Mouse (Mus musculus) forebrain, embryonic 16.5 days (tissue): ENCODE measurements around the gene Sh2d7. TPM values are rescaled to one million over a fixed set of nuclear protein-coding genes. Genes with fewer than 3 reads are reported as not detected.
A peak's percentile ranks its signal among the peaks of the same experiment; 100 is the strongest.
"Not testable (repeated sequence)": the region's sequence is repeated elsewhere in the genome, so short reads cannot be mapped to it uniquely, and the experiment has no call there.

Experiments used
- ATAC-seq: fragments of 200-750 bp; cut with Nextera tagmentation; 2 replicates; pipeline ENCODE4 v1.8.0; 2017; ENCODE audit warnings: mild to moderate bottlenecking, moderate library complexity
- H3K27ac ChIP-seq: fragments of 300-500 bp; sonication (generic); 2 replicates; pipeline ENCODE4 v1.5.1; 2014; ENCODE audit warnings: low read length, control low read depth
- H3K27me3 ChIP-seq: fragments of 300-500 bp; sonication (generic); replicated peaks from 2 replicates; pipeline ENCODE4 v1.6.1; 2014; ENCODE audit warnings: low read length; ENCODE audit not compliant: control insufficient read depth, insufficient read depth
- H3K36me3 ChIP-seq: fragments of 300-500 bp; sonication (generic); 2 replicates; pipeline ENCODE4 v1.6.1; 2014; ENCODE audit not compliant: control insufficient read depth, insufficient read depth
- H3K4me1 ChIP-seq: fragments of 300-500 bp; sonication (generic); replicated peaks from 2 replicates; pipeline ENCODE4 v1.6.1; 2014; ENCODE audit warnings: low read length; ENCODE audit not compliant: control insufficient read depth, insufficient read depth
- H3K4me2 ChIP-seq: fragments of 300-500 bp; sonication (generic); 2 replicates; pipeline ENCODE4 v1.6.1; 2014; ENCODE audit warnings: mild to moderate bottlenecking, low read length, control low read depth
- H3K4me3 ChIP-seq: fragments of 300-500 bp; sonication (generic); replicated peaks from 2 replicates; pipeline ENCODE4 v1.5.1; 2014; ENCODE audit warnings: mild to moderate bottlenecking, low read length, control low read depth
- H3K9ac ChIP-seq: fragments of 300-500 bp; sonication (generic); replicated peaks from 2 replicates; pipeline ENCODE4 v1.6.1; 2014; ENCODE audit warnings: low read depth, low read length, control low read depth
- H3K9me3 ChIP-seq: fragments of 300-500 bp; sonication (generic); 2 replicates; pipeline ENCODE4 v1.6.1; 2016; ENCODE audit warnings: low read length; ENCODE audit not compliant: control insufficient read depth
- WGBS: fragments of 180-500 bp; shearing (Covaris S2); extraction: QIAGEN DNeasy Blood & Tissue Kit; methylation state at CpG from one replicate; pipeline ENCODE4 v1.1.7; 2014; 5-methylcytosine and 5-hydroxymethylcytosine counted together
- polyA plus RNA-seq: library from polyadenylated mRNA; unstranded; fragments of >200 nt; fragmentation: Nextera tagmentation; extraction: Ambion mirVana; gene quantifications from 2 replicates; pipeline ENCODE4 v1.2.1, GENCODE M21; 2015

Gene Sh2d7
- polyA plus RNA-seq, 1 experiment from 2014 or later = 0.16 TPM

GRCm38 (mm10) chr9:54558731-54559130 lies 19.9 kb downstream of the Sh2d7 start:
- H3K27ac ChIP-seq = no peak overlapping the region
- H3K27me3 ChIP-seq = no peaks in the 10 kb centered on the region
- no peak for ATAC-seq
- no peaks in the 10 kb centered on the region for H3K36me3 ChIP-seq
- H3K4me3 ChIP-seq = no peak overlapping the region
- H3K4me2 ChIP-seq = no peak overlapping the region
- peaks cover 9% of the 10 kb centered on the region; the same call in 1 of the 2 replicates for H3K4me1 ChIP-seq
- 81% methylated on average over 8 of the region's 8 CpGs for WGBS
- no peaks in the 10 kb centered on the region for H3K9me3 ChIP-seq
- no peak overlapping the region for H3K9ac ChIP-seq

GRCm38 (mm10) chr9:54559771-54560471 lies 21.1 kb downstream of the Sh2d7 start, which contains the start of gene Cib2:
Cib2 (minus strand) TSS chr9:54560218.
- Histone ChIP-seq H3K4me2 (peak within 1 kb of the TSS; percentile 69), H3K9ac (peak within 1 kb of the TSS; percentile 66), H3K9me3 (no peaks in the 10 kb centered on the region), H3K27me3 (no peaks in the 10 kb centered on the region), H3K27ac (no peak within 1 kb of the TSS), H3K4me3 (peak within 1 kb of the TSS; percentile 58), H3K36me3 (no peaks in the 10 kb centered on the region), H3K4me1 (peaks cover 9% of the 10 kb centered on the region; the same call in 1 of the 2 replicates)
- WGBS = 2% methylated on average over 50 of the region's 54 CpGs
- peak; percentile 98 for ATAC-seq

GRCm38 (mm10) chr9:54560831-54561601 lies 22.2 kb downstream of the Sh2d7 start:
- 92% methylated on average over 8 of the region's 8 CpGs for WGBS
- H3K4me3 ChIP-seq = no peak overlapping the region
- H3K36me3 ChIP-seq = no peaks in the 10 kb centered on the region
- H3K27me3 ChIP-seq = no peaks in the 10 kb centered on the region
- no peaks in the 10 kb centered on the region for H3K9me3 ChIP-seq
- H3K27ac ChIP-seq = no peak overlapping the region
- no peak for ATAC-seq
- no peak overlapping the region for H3K4me2 ChIP-seq
- peaks cover 9% of the 10 kb centered on the region; the same call in 1 of the 2 replicates for H3K4me1 ChIP-seq
- no peak overlapping the region for H3K9ac ChIP-seq

- Histone ChIP-seq H3K36me3 (no peaks in the 10 kb centered on the region), H3K27ac (no peak overlapping the region), H3K4me2 (no peak overlapping the region), H3K9ac (no peak overlapping the region), H3K4me1 (no peaks in the 10 kb centered on the region), H3K9me3 (no peaks in the 10 kb centered on the region), H3K4me3 (no peak overlapping the region), H3K27me3 (no peaks in the 10 kb centered on the region)
- WGBS = 67% methylated on average over 4 of the region's 4 CpGs
- no peak for ATAC-seq
These were observed 28.2 kb downstream of the Sh2d7 start for GRCm38 (mm10) chr9:54566958-54567357.

GRCm38 (mm10) chr9:54568732-54569131 lies 29.9 kb downstream of the Sh2d7 start:
- ATAC-seq = peak; percentile 62
- Histone ChIP-seq H3K4me3 (no peak overlapping the region), H3K9ac (no peak overlapping the region), H3K9me3 (no peaks in the 10 kb centered on the region), H3K27ac (no peak overlapping the region), H3K36me3 (no peaks in the 10 kb centered on the region), H3K4me1 (no peaks in the 10 kb centered on the region), H3K4me2 (no peak overlapping the region), H3K27me3 (no peaks in the 10 kb centered on the region)
- WGBS = 35% methylated on average over 2 of the region's 2 CpGs

- H3K27me3 ChIP-seq = no peaks in the 10 kb centered on the region
- ATAC-seq = no peak
- no peak overlapping the region for H3K9ac ChIP-seq
- WGBS = 79% methylated on average over 9 of the region's 9 CpGs
- H3K4me3 ChIP-seq = no peak overlapping the region
- no peak overlapping the region for H3K27ac ChIP-seq
- no peak overlapping the region for H3K4me2 ChIP-seq
- H3K9me3 ChIP-seq = no peaks in the 10 kb centered on the region
- H3K4me1 ChIP-seq = no peaks in the 10 kb centered on the region
- no peaks in the 10 kb centered on the region for H3K36me3 ChIP-seq
These were observed 32.5 kb downstream of the Sh2d7 start for GRCm38 (mm10) chr9:54571130-54571839.

- WGBS = 71% methylated on average over 1 of the region's 1 CpGs
- Histone ChIP-seq H3K9ac (no peak overlapping the region), H3K4me3 (no peak overlapping the region), H3K4me1 (peaks cover 21% of the 10 kb centered on the region), H3K9me3 (no peaks in the 10 kb centered on the region), H3K27ac (no peak overlapping the region), H3K27me3 (no peaks in the 10 kb centered on the region), H3K36me3 (no peaks in the 10 kb centered on the region), H3K4me2 (no peak overlapping the region)
- ATAC-seq = no peak
These were observed 44.9 kb downstream of the Sh2d7 start for GRCm38 (mm10) chr9:54583712-54584111.

GRCm38 (mm10) chr9:54584127-54584526 lies 45.3 kb downstream of the Sh2d7 start:
- H3K36me3 ChIP-seq, ATAC-seq, H3K27me3 ChIP-seq, H3K9ac ChIP-seq, H3K4me2 ChIP-seq, H3K4me3 ChIP-seq, H3K9me3 ChIP-seq, H3K27ac ChIP-seq: not testable (repeated sequence)
- 86% methylated on average over 2 of the region's 2 CpGs for WGBS
- H3K4me1 ChIP-seq = peaks cover 21% of the 10 kb centered on the region

- H3K9ac ChIP-seq = peak overlapping the region; percentile 38
These were observed 47.0 kb downstream of the Sh2d7 start for GRCm38 (mm10) chr9:54585839-54586198.

More at GRCm38 (mm10) chr9:54585839-54586198, 47.0 kb downstream of the Sh2d7 start:
- Histone ChIP-seq H3K27me3 (no peaks in the 10 kb centered on the region), H3K9me3 (no peaks in the 10 kb centered on the region), H3K27ac (peak overlapping the region; percentile 53), H3K36me3 (0 out of 2 replicates have a peak, but pooled peaks cover 2% of the 10 kb centered on the region), H3K4me1 (peaks cover 21% of the 10 kb centered on the region), H3K4me3 (peak overlapping the region; percentile 53), H3K4me2 (peak overlapping the region; percentile 83)
- 32% methylated on average over 5 of the region's 5 CpGs for WGBS
- ATAC-seq = peak; percentile 8
